Mouse (Mus musculus) brain, adult 2 months (tissue): Measurements from ENCODE around the gene Samd1.

Source experiments
- DNase-seq: peaks from one replicate; pipeline ENCODE4 v3.0.0; 2011; ENCODE audit warnings: low read depth, low spot score

Gene Samd1

DNA sequence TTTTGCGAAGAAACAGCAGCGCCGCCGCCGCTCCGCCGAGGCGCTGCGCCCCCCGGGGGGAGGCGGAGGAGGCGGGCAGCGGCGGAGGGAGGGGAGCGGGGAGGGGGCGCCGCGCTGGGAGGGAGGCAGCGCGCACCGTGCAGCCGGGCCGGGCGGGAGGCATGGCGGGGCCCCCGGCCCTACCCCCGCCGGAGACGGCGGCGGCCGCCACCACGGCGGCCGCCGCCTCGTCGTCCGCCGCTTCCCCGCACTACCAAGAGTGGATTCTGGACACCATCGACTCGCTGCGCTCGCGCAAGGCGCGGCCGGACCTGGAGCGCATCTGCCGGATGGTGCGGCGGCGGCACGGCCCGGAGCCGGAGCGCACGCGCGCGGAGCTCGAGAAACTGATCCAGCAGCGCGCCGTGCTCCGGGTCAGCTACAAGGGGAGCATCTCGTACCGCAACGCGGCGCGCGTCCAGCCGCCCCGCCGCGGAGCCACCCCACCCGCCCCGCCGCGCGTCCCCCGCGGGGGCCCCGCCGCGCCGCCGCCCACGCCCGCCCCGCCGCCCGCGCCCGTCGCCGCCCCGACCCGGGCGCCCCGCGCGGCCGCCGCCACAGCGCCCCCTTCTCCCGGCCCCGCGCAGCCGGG, at the start of gene Samd1:
Samd1 (plus strand) TSS at position 162 of the 631 bp plus-strand sequence.
- DNase-seq = peak; percentile 73

GRCm38 (mm10) chr8:83954749-83955105, 42.7 kb upstream of the Samd1 start:
- DNase-seq = no peak

DNA sequence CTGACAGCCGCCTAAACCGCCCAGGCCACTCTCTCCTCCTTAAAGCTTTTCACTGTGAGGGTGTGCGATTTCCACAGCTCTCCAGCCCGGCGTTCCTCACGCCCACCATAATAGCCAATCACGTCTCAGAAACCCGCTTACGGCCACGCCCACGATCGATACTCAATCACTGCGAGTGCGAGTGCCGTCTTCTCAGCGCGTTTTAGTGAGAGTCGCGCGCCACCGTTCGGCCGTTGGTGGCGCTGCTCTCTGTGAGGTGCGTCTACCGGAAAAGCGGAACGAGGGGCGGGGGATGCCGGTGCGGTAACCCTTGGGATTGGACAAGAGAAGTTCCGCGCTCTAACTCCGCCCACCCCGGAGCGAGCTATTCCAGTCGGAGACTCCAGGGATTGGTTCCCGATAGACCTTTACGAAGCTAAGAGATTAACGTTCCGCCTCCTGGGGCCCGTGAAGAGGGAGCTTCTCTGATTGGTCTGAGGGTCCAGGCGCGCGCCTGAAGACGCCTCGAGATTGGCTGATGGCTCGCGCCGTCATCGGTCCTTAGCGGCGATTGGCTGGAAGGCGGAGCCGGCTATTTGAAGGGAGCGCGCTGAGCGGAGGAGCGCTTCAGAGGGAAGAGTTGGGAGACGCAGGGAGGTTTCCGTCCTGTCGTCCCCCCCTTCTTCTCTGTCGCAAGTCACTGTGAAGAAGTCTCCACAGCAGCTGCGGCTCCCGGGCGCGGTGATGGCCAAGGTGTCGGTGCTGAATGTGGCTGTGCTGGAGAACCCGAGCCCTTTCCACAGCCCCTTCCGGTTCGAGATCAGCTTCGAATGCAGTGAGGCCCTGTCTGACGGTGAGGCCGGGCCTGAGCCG, 42.1 kb upstream of the Samd1 start, which contains the start of the genes Gm10644 and Asf1b:
Gm10644 (minus strand) TSS at position 100 of the 852 bp plus-strand sequence.
Asf1b (plus strand) TSS at position 402 of the 852 bp plus-strand sequence.
- peak; percentile 100 for DNase-seq

- no peak for DNase-seq
Observed at GRCm38 (mm10) chr8:83955958-83956218, 41.6 kb upstream of the Samd1 start.

DNA sequence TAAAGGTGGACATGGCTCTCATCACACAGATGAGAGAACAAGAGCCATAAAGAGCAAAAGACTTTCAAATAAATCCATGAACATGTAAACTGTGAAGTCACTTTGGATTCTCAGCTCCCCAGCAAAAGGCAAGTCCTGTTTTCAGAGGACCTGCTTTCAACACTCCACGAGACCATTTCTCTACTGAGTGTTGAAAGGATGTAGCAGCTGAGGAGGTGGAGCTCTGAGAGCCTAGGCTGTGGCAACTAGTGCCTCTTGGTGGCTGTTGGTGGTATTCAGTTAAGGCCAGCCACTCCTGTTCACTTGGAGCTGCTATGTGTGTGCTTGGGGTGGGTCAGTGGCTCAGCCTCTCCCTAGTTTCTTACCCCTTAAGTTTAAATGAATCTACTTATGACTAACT, 40.7 kb upstream of the Samd1 start:
- peak; percentile 54 for DNase-seq

- DNase-seq = peak; percentile 23
Observed at GRCm38 (mm10) chr8:83964015-83964765, 33.3 kb upstream of the Samd1 start.

- no peak for DNase-seq
Observed at GRCm38 (mm10) chr8:83967701-83968100, 29.8 kb upstream of the Samd1 start.

- no peak for DNase-seq
Observed at GRCm38 (mm10) chr8:83971121-83971520, 26.4 kb upstream of the Samd1 start.

DNA sequence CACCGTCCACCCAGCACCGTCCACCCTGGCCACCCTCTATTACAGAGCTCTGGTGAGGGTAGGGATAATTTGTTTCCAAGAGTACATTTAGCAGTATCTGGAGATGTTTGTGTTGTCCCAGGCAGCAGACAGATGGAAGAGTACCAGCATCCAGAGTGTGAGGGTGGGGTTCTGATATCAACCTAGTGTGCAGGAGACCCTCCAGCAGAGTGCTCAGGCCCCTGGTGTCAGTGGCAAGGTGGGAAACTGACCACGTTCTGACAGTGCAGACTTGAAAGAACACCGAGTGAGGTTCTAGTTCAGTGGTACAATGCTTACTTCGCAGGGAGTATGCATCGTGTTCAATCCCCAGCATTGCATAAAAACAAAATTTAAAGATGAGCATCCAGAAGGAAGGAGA, 25.8 kb upstream of the Samd1 start:
- no peak for DNase-seq

DNA sequence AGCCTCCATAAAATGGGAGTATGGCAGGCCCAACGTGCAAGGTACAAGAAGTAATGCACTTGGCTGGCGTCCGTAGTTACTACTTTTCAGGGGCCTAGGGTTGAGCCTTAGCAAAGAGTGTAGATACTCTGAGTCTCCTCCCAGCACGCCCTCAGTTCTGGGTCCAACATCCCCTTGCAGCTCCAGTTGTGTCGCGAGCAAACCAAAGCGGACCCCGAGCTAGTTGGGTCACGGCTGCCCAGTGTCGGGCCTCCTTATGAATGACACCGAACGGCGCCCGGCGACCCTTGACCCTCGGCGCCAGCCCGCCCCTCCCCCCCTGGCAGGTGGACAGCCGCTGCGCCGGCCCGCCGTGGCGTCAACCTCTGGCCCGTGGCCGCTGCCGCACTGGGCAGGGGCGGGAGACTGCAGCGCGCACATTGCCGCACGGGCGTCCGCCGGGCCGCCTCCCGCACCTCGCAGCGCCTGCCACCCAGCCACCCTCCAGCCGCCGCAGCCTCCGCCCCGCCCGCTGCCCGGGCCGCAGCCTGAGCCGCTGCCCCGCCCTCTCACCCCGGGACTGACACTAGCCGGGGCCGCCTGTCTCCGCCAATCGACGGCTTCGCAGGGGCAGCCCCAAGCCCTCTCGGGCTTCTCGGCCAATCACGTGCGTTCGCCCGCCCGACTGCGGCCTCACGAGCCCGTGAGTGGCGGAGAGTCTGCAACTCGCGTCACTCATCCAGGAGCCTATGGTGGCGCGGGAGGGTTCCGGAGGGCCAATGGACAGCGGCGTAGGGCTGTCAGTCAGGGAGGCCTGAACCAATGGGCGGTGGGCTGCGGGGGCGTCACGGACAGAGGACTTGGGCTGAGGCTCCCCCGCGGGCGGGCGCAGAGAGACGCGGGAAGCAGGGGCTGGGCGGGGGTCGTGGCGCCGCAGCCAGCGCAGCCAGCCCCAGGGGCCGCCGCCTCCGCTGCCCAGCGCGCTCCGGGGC, 25.0 kb upstream of the Samd1 start, which contains the start of gene Prkaca:
Prkaca (plus strand) TSS at position 844 of the 971 bp plus-strand sequence.
- peak; percentile 100 for DNase-seq

DNA sequence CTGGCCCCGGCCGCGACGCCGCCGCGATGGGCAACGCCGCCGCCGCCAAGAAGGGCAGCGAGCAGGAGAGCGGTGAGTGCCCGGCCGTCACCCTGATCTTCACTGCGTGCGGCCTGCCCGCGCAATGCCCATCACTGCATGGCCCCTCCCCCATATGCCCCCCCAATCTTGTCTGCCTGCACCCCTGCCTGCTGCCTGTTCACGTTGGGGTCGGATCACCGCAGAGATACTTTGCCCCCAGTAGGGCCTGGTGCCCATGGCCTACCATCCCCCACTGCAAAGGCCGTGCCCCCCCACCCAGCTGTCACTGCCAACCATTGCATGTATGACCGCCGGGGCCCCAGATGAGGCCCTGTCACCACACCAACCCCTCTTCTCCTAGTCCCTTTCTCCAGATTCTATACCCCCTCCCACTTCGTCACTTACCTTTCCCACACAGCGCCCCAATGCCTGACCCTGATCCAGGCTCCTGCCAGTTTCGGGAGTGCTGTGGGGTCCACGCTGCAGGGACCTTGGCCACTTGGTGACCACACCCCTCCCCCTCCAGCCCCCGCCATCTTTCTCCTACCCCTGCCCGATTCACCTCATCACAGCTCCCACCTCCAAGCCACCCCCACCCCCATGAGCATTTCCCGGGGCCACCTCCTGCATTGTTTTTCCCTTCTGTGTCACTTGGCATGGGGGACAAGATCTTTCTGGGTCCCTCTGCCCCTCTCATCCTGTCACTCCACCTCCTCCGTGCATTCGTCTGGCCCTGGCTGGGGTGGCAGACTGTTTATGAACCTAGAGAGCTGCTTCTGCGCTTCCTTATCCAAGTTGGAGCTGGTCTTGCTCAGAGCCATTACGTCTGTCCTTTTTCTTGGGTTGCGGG, 24.1 kb upstream of the Samd1 start:
- DNase-seq = peak; percentile 60

DNA sequence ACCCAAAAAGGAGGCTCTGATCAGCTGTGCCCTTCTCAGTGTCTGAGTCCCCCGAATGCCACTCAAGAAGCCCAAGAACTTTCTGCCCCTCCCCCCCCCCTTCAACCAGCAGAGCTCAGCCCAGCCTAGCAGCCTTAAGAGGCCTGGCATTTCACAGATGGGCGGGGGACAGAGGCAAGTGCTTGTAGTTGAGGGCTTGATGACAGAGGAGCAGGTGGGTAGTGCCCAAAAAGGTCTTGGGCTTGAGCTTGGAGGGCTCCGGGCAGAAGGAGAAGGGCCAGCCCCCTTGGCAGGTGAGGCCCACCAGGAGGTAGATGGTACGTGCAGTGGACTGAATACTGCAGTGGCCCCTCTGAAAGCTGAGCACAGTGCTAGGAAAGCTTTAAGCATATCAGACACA, 23.0 kb upstream of the Samd1 start:
- no peak for DNase-seq

GRCm38 (mm10) chr8:83976101-83976630, 21.3 kb upstream of the Samd1 start:
- no peak for DNase-seq

- no peak for DNase-seq
Observed at GRCm38 (mm10) chr8:83976779-83977350, 20.6 kb upstream of the Samd1 start.

- DNase-seq = no peak
Observed at GRCm38 (mm10) chr8:83977646-83978045, 19.8 kb upstream of the Samd1 start.

- DNase-seq = no peak
Observed at GRCm38 (mm10) chr8:83978200-83978599, 19.3 kb upstream of the Samd1 start.

GRCm38 (mm10) chr8:83980250-83980649, 17.2 kb upstream of the Samd1 start:
- no peak for DNase-seq

- no peak for DNase-seq
Observed at GRCm38 (mm10) chr8:83980845-83981244, 16.6 kb upstream of the Samd1 start.

DNA sequence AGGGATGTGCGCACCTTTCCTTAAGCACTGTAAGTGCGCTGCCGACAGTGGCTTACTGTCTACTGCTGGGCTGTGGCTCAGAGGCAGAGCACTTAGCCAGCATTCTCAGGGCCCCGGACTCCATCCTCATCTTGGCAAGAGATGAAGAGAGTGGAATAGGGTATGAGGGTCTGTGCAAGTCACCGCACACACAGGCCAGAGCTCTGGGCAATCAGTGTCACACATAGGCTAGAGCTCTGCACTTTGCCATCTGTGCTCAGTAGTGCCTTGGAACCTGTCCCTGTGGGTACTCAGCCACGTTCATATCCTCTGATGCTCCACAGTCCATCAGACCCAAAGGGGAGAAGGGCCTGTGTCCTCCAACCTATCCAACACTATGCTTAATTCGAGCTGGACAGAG, 15.9 kb upstream of the Samd1 start:
- no peak for DNase-seq

- DNase-seq = no peak
Observed at GRCm38 (mm10) chr8:83982449-83982848, 15.0 kb upstream of the Samd1 start.
